Mouse (Mus musculus) ES-Bruce4 (cell line): Measurements from ENCODE around the gene Pdzrn3.

ENCODE experiments used
- CTCF ChIP-seq: IDR thresholded peaks from one replicate; pipeline ENCODE4 v1.8.1; 2011; ENCODE audit warnings: low read depth, low read length
- POLR2A ChIP-seq: IDR thresholded peaks from one replicate; pipeline ENCODE4 v1.8.1; 2011; ENCODE audit warnings: low read length; ENCODE audit not compliant: insufficient read depth

GRCm38 (mm10) chr6:101334495-101334894 lies 43.2 kb downstream of the Pdzrn3 start:
- TF ChIP-seq CTCF, result no peak
- no peak for TF ChIP-seq POLR2A
